ENCODE assay signal across 16 mouse cellular contexts in the genomic region with DNA sequence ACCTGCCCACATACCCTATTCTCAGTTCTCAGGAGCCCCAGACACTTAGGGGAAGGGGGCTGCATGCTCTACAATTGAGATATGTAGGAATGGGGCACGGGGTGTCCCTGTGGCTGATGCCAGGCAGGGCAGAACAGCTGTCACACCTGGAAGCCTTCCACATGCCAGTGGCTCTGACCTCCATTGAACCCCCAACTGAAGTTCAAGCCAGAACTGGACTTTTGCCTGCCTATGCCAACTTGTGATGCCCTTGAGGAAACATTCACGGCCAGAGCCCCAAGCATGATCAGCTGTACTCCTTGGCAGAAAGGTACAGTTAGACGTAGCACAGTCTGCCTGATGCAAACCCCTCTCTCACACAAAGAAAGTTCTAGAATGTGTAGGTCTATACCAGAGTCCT. TPM values are rescaled to one million over a fixed set of nuclear protein-coding genes. Genes with fewer than 3 reads are reported as not detected.
DNase-seq lines count a peak whose midpoint lies in the region; ATAC-seq and TF ChIP-seq lines count a peak whose summit lies in the region.
"Had no signal": no experiment of that assay in that cellular context is flagged by ENCODE, and none has a peak within 500 bp of the region (broad histone marks: within the 10 kb centered on the region; RNA-seq: fewer than 3 reads in every experiment).

No protein-coding gene starts in this region.

- no peaks in the 10 kb centered on the region for H3K36me3 ChIP-seq in liver, adult 2 months (ENCODE audit: control insufficient read depth, insufficient read depth, low read length)
- H3K36me3 ChIP-seq in liver, postnatal 0 days (replicated peaks; ENCODE audit: insufficient read depth, low read length): no peaks in the 10 kb centered on the region
- no peaks in the 10 kb centered on the region for H3K36me3 ChIP-seq in neural tube, embryonic 15.5 days
- H3K36me3 ChIP-seq: stomach, embryonic 15.5 days had no signal

- intact Hi-C loops in gastrocnemius, postnatal 36 days (cut with DNase I): no loop called here

- no peaks in the 10 kb centered on the region for H3K27me3 ChIP-seq in liver, adult 2 months (ENCODE audit: control insufficient read depth, insufficient read depth, low read length)
- peaks cover 8% of the 10 kb centered on the region for H3K27me3 ChIP-seq in liver, postnatal 0 days (ENCODE audit: insufficient read depth, low read length)
- H3K27me3 ChIP-seq in neural tube, embryonic 15.5 days (replicated peaks): 0 out of 2 replicates have a peak, but pooled peaks cover 5% of the 10 kb centered on the region
- H3K27me3 ChIP-seq: stomach, embryonic 15.5 days had no signal

- no peak for TF ChIP-seq EP300 in liver, postnatal 0 days (IDR thresholded peaks at IDR 0.05; ENCODE audit: low read depth)

- no peak overlapping the region for H3K4me3 ChIP-seq in liver, adult 2 months (ENCODE audit: insufficient read depth, low read depth, low read length)
- H3K4me3 ChIP-seq in liver, postnatal 0 days (ENCODE audit: low read depth, low read length): no peak overlapping the region
- H3K4me3 ChIP-seq in neural tube, embryonic 15.5 days (replicated peaks): no peak overlapping the region
- H3K4me3 ChIP-seq: hindbrain, embryonic 10.5 days; intestine, embryonic 15.5 days; liver, embryonic 15.5 days; stomach, embryonic 15.5 days had no signal

- TF ChIP-seq CTCF in liver, adult 2 months (IDR thresholded peaks at IDR 0.05; ENCODE audit: low read depth, low read length): no peak
- TF ChIP-seq CTCF in liver, postnatal 0 days (IDR thresholded peaks at IDR 0.05; ENCODE audit: low read depth): no peak

- WGBS in liver, adult 2 months: 30% methylated on average over 3 of the region's 3 CpGs
- WGBS in liver, postnatal 0 days (ENCODE audit: insufficient replicate concordance): 87% methylated on average over 3 of the region's 3 CpGs
- 84% methylated on average over 3 of the region's 3 CpGs for WGBS in neural tube, embryonic 15.5 days

- TF ChIP-seq POLR2A in liver, adult 2 months (IDR thresholded peaks at IDR 0.05; ENCODE audit: extremely low read depth, insufficient read depth, low read length): no peak

- H3K4me1 ChIP-seq in liver, adult 2 months (ENCODE audit: control insufficient read depth, insufficient read depth, low read length): peaks cover 20% of the 10 kb centered on the region
- peaks cover 8% of the 10 kb centered on the region for H3K4me1 ChIP-seq in liver, postnatal 0 days (ENCODE audit: insufficient read depth)
- peaks cover 33% of the 10 kb centered on the region for H3K4me1 ChIP-seq in neural tube, embryonic 15.5 days

- no peak for ATAC-seq in liver, postnatal 0 days
- no peak for ATAC-seq in neural tube, embryonic 15.5 days (ENCODE audit: low FRiP score)
- ATAC-seq: forebrain, embryonic 14.5 days; intestine, embryonic 15.5 days had no signal

- H3K79me2 ChIP-seq in liver, adult 2 months (ENCODE audit: control insufficient read depth, insufficient read depth, low read length): no peaks in the 10 kb centered on the region

- DNase-seq in gastrocnemius, postnatal 25 days: peak; percentile 45
- no peak for DNase-seq in gastrocnemius, postnatal 36 days
- DNase-seq in liver, adult 2 months (ENCODE audit: extremely low read depth, low read depth, low spot score): peak; percentile 91
- no peak for DNase-seq in liver, postnatal 0 days
- peak; percentile 32 for DNase-seq in heart, postnatal 4 days
- DNase-seq in skeletal muscle tissue, adult 2 months (ENCODE audit: low read depth, low spot score): peak; percentile 54
- DNase-seq: thymus, postnatal 25 days had no signal

- H3K4me2 ChIP-seq in liver, postnatal 0 days (ENCODE audit: low read depth, low read length): no peak overlapping the region
- no peak overlapping the region for H3K4me2 ChIP-seq in neural tube, embryonic 15.5 days
- H3K4me2 ChIP-seq: intestine, embryonic 15.5 days; liver, embryonic 15.5 days; midbrain, embryonic 11.5 days; stomach, embryonic 15.5 days had no signal

- no peak overlapping the region for H3K27ac ChIP-seq in liver, adult 2 months (replicated peaks; ENCODE audit: insufficient read depth, low read depth, low read length)
- no peak overlapping the region for H3K27ac ChIP-seq in liver, postnatal 0 days (ENCODE audit: low read depth)
- no peak overlapping the region for H3K27ac ChIP-seq in neural tube, embryonic 15.5 days (replicated peaks)
- H3K27ac ChIP-seq: intestine, embryonic 15.5 days; liver, embryonic 15.5 days; stomach, embryonic 15.5 days had no signal

- H3K9ac ChIP-seq in liver, adult 2 months (ENCODE audit: low read depth, low read length): no peak overlapping the region
- H3K9ac ChIP-seq in liver, postnatal 0 days (replicated peaks): no peak overlapping the region
- H3K9ac ChIP-seq in neural tube, embryonic 15.5 days (replicated peaks): no peak overlapping the region
- H3K9ac ChIP-seq: intestine, embryonic 15.5 days; liver, embryonic 15.5 days; stomach, embryonic 15.5 days had no signal

- no peaks in the 10 kb centered on the region for H3K9me3 ChIP-seq in liver, postnatal 0 days (ENCODE audit: low read length)
- H3K9me3 ChIP-seq in neural tube, embryonic 15.5 days (replicated peaks): no peaks in the 10 kb centered on the region
- H3K9me3 ChIP-seq: hindbrain, embryonic 10.5 days; intestine, embryonic 15.5 days; liver, embryonic 15.5 days; stomach, embryonic 15.5 days had no signal

RNA-seq across cellular contexts. Expression of a gene that starts 6.4 kb away (rescaled TPM):
- 10 to 100 TPM; 11.4 to 14.1 TPM for total RNA-seq in gastrocnemius, postnatal 25 days (2021)
- total RNA-seq in gastrocnemius, postnatal 36 days (2021): 1 to 10 TPM; 5.2 to 7.4 TPM
- total RNA-seq in liver, adult 2 months (2014; rRNA removed): 42.5 and 49.3 TPM in 2 replicates
- 36.4 and 55.0 TPM in 2 replicates for polyA plus RNA-seq in liver, adult 2 months (2012; rRNA removed)
- 10.1 TPM in 2 replicates for polyA plus RNA-seq in liver, postnatal 0 days (2015; fragmentation: Nextera tagmentation; extraction: Ambion mirVana)
- total RNA-seq in heart, postnatal 4 days (2021): 100 to 1,000 TPM; 128 to 130 TPM
- polyA plus RNA-seq in neural tube, embryonic 15.5 days (2015; fragmentation: Nextera tagmentation; extraction: Ambion mirVana): 19.2 and 27.4 TPM in 2 replicates

RNA-seq across cellular contexts. Expression of a gene that starts 18.4 kb away (rescaled TPM):
- total RNA-seq in gastrocnemius, postnatal 25 days (2021): 1 to 10 TPM; 7.0 to 8.4 TPM
- 1 to 10 TPM; 6.8 to 7.2 TPM for total RNA-seq in gastrocnemius, postnatal 36 days (2021)
- 8.9 and 10.6 TPM in 2 replicates for total RNA-seq in liver, adult 2 months (2014; rRNA removed)
- polyA plus RNA-seq in liver, adult 2 months (2012; rRNA removed): 10.1 and 11.2 TPM in 2 replicates
- 6.3 and 7.0 TPM in 2 replicates for polyA plus RNA-seq in liver, postnatal 0 days (2015; fragmentation: Nextera tagmentation; extraction: Ambion mirVana)
- 10 to 100 TPM; 13.8 to 14.8 TPM for total RNA-seq in heart, postnatal 4 days (2021)
- 32.6 and 32.8 TPM in 2 replicates for polyA plus RNA-seq in neural tube, embryonic 15.5 days (2015; fragmentation: Nextera tagmentation; extraction: Ambion mirVana)

RNA-seq across cellular contexts. Expression of a gene that starts 37.0 kb away (rescaled TPM):
- not detected for total RNA-seq in gastrocnemius, postnatal 25 days (2021)
- not detected for total RNA-seq in gastrocnemius, postnatal 36 days (2021)
- total RNA-seq in liver, adult 2 months (2014; rRNA removed): not detected in 2 replicates
- polyA plus RNA-seq in liver, adult 2 months (2012; rRNA removed): not detected in 2 replicates
- polyA plus RNA-seq in liver, postnatal 0 days (2015; fragmentation: Nextera tagmentation; extraction: Ambion mirVana): not detected in 2 replicates
- total RNA-seq in heart, postnatal 4 days (2021): not detected
- polyA plus RNA-seq in neural tube, embryonic 15.5 days (2015; fragmentation: Nextera tagmentation; extraction: Ambion mirVana): 5.4 and 7.8 TPM in 2 replicates
- total RNA-seq: layer of hippocampus, postnatal 10 days; left cerebral cortex, postnatal 36 days had no signal
- polyA plus RNA-seq: liver, embryonic 15.5 days had no signal

Comparison
In these comparisons a context has a peak if more than half of its experiments do, and no peak if none do; other contexts are left out.
1. DNase-seq: peak in gastrocnemius, postnatal 25 days (single experiment), liver, adult 2 months (single experiment), heart, postnatal 4 days (single experiment) and skeletal muscle tissue, adult 2 months (single experiment); none in gastrocnemius, postnatal 36 days (0 of 2) and liver, postnatal 0 days (single experiment).